Comparison of ENCODE assay signal across 9 mouse cellular contexts in genomic region chr15:99113396-99113975, GRCm38 (mm10). TPM values are rescaled to one million over a fixed set of nuclear protein-coding genes. Genes with fewer than 3 reads are reported as not detected.
DNase-seq lines count a peak whose midpoint lies in the region; ATAC-seq and TF ChIP-seq lines count a peak whose summit lies in the region.
"Had no signal": no experiment of that assay in that cellular context is flagged by ENCODE, and none has a peak within 500 bp of the region (broad histone marks: within the 10 kb centered on the region; RNA-seq: fewer than 3 reads in every experiment).

No protein-coding gene starts in this region.

- WGBS in liver, embryonic 11.5 days = 5% methylated on average over 9 of the region's 9 CpGs

- DNase-seq in kidney, adult 9 months = peak; percentile 41
- DNase-seq in kidney, adult 8-10 months = no peak
- no peak for DNase-seq in ES-E14 (ENCODE audit: low read depth, low spot score)
- DNase-seq in embryo, embryonic 11 days = peak; percentile 59
- peak; percentile 63 for DNase-seq in liver, embryonic 11.5 days (ENCODE audit: low spot score)
- no peak for DNase-seq in gastrocnemius, adult 8-10 months (ENCODE audit: low spot score in 2 of 2)
- no peak for DNase-seq in right cerebral cortex, postnatal 14 days
- no peak for DNase-seq in urinary bladder, adult 2 months (ENCODE audit: low spot score)

- peak overlapping the region; percentile 79 for H3K9ac ChIP-seq in ES-E14 (ENCODE audit: insufficient read depth, low read depth, low read length, poor library complexity, severe bottlenecking)
- peak overlapping the region; percentile 32; the same call in 1 of the 2 replicates for H3K9ac ChIP-seq in liver, embryonic 11.5 days (ENCODE audit: low read depth, low read length)

- peak; percentile 68 for ATAC-seq in liver, embryonic 11.5 days (replicated peaks; ENCODE audit: low FRiP score)

- H3K27ac ChIP-seq in ES-E14 (ENCODE audit: insufficient read depth, low read depth, low read length, poor library complexity, severe bottlenecking) = peak overlapping the region; percentile 53; the same call in 1 of the 2 replicates
- H3K27ac ChIP-seq in liver, embryonic 11.5 days (ENCODE audit: low read depth, low read length) = no peak overlapping the region

- H3K4me3 ChIP-seq in ES-E14 (ENCODE audit: insufficient read depth in 1 of 2, low read depth in 1 of 2, low read length in 2 of 2, poor library complexity in 1 of 2, severe bottlenecking in 1 of 2) = peak overlapping the region; percentile 31 to 50
- H3K4me3 ChIP-seq in liver, embryonic 11.5 days (ENCODE audit: low read depth, low read length) = peak overlapping the region; percentile 38

- no peaks in the 10 kb centered on the region for H3K27me3 ChIP-seq in liver, embryonic 11.5 days (replicated peaks; ENCODE audit: control insufficient read depth, insufficient read depth, low read length)

- H3K4me1 ChIP-seq in ES-E14 (ENCODE audit: control insufficient read depth in 2 of 2, insufficient read depth in 2 of 2, low read length in 2 of 2, poor library complexity in 1 of 2) = 0 out of 4 replicates have a peak, but pooled peaks cover 2 to 4% of the 10 kb centered on the region in 2 experiments
- peaks cover 10% of the 10 kb centered on the region for H3K4me1 ChIP-seq in liver, embryonic 11.5 days (replicated peaks; ENCODE audit: control insufficient read depth, insufficient read depth, low read length)

- H3K9me3 ChIP-seq in ES-E14 (ENCODE audit: control insufficient read depth, insufficient read depth, low read depth, low read length) = no peaks in the 10 kb centered on the region
- no peaks in the 10 kb centered on the region for H3K9me3 ChIP-seq in liver, embryonic 11.5 days (ENCODE audit: control insufficient read depth, low read length)

- H3K4me2 ChIP-seq in liver, embryonic 11.5 days = peak overlapping the region; percentile 64

- in situ Hi-C loops in ES-E14 (cut with MboI; ENCODE audit: low sequenced_read_pairs in 2 of 2, unreplicated experiment in 2 of 2) = no loop called here

- H3K36me3 ChIP-seq in ES-E14 (ENCODE audit: control insufficient read depth, insufficient read depth, low read length, poor library complexity, severe bottlenecking) = no peaks in the 10 kb centered on the region
- no peaks in the 10 kb centered on the region for H3K36me3 ChIP-seq in liver, embryonic 11.5 days (ENCODE audit: control insufficient read depth, insufficient read depth, low read length)

TF ChIP-seq in ES-E14, 5 proteins besides CTCF, POLR2A, EP300 and RAD21:
- TF ChIP-seq MAFK (IDR thresholded peaks at IDR 0.05; ENCODE audit: insufficient read depth, low read depth, low read length) (no peak), HCFC1 (IDR thresholded peaks at IDR 0.05; ENCODE audit: borderline replicate concordance, insufficient read depth, low read length) (no peak), ZNF384 (IDR thresholded peaks at IDR 0.05; ENCODE audit: low read depth, low read length) (no peak), ZC3H11A (IDR thresholded peaks at IDR 0.05; ENCODE audit: borderline replicate concordance, low read depth, low read length) (no peak), CHD2 (IDR thresholded peaks at IDR 0.05; ENCODE audit: low read depth, low read length) (no peak)

RNA-seq across cellular contexts. Expression of gene Spats2, which starts 12.2 kb away (rescaled TPM):
- 21.1 and 21.7 TPM in 2 replicates for total RNA-seq in ES-E14 (2012; rRNA removed)
- 32.9 and 35.0 TPM in 2 replicates for polyA plus RNA-seq in liver, embryonic 11.5 days (2014; fragmentation: Nextera tagmentation; extraction: Ambion mirVana)
- total RNA-seq in gastrocnemius, adult 8-10 months (2022) = 1 to 10 TPM; 3.0 to 5.4 (median 4.1) TPM
- polyA plus RNA-seq in urinary bladder, adult 2 months (2012; rRNA removed) = 14.2 and 14.3 TPM in 2 replicates
- total RNA-seq: hematopoietic stem cell, adult 5-6 weeks had no signal

RNA-seq across cellular contexts. Expression of gene Dnajc22, which starts 20.5 kb away (rescaled TPM):
- 8.6 and 16.7 TPM in 2 replicates for total RNA-seq in ES-E14 (2012; rRNA removed)
- 17.1 and 19.8 TPM in 2 replicates for polyA plus RNA-seq in liver, embryonic 11.5 days (2014; fragmentation: Nextera tagmentation; extraction: Ambion mirVana)
- total RNA-seq in gastrocnemius, adult 8-10 months (2022) = under 1 TPM in 1 of 4 experiments, not detected in 3; 0.24 TPM
- polyA plus RNA-seq in urinary bladder, adult 2 months (2012; rRNA removed) = 0.10 TPM in 1 of 2 replicates, not detected in the other
- total RNA-seq: hematopoietic stem cell, adult 5-6 weeks had no signal

RNA-seq across cellular contexts. Expression of gene C1ql4, which starts 25.9 kb away (rescaled TPM):
- 3.1 and 3.7 TPM in 2 replicates for total RNA-seq in ES-E14 (2012; rRNA removed)
- 0.25 TPM in 1 of 2 replicates, not detected in the other for polyA plus RNA-seq in liver, embryonic 11.5 days (2014; fragmentation: Nextera tagmentation; extraction: Ambion mirVana)
- total RNA-seq in gastrocnemius, adult 8-10 months (2022) = not detected
- not detected in 2 replicates for polyA plus RNA-seq in urinary bladder, adult 2 months (2012; rRNA removed)
- total RNA-seq: hematopoietic stem cell, adult 5-6 weeks had no signal

RNA-seq across cellular contexts. Expression of gene Troap, which starts 39.1 kb away (rescaled TPM):
- 27.8 and 32.1 TPM in 2 replicates for total RNA-seq in ES-E14 (2012; rRNA removed)
- 26.5 and 27.8 TPM in 2 replicates for polyA plus RNA-seq in liver, embryonic 11.5 days (2014; fragmentation: Nextera tagmentation; extraction: Ambion mirVana)
- not detected for total RNA-seq in gastrocnemius, adult 8-10 months (2022)
- 0.78 and 1.5 TPM in 2 replicates for polyA plus RNA-seq in urinary bladder, adult 2 months (2012; rRNA removed)

RNA-seq across cellular contexts. Expression of gene Prph, which starts 58.5 kb away (rescaled TPM):
- total RNA-seq in ES-E14 (2012; rRNA removed) = 15.1 and 20.6 TPM in 2 replicates
- 0.36 and 0.90 TPM in 2 replicates for polyA plus RNA-seq in liver, embryonic 11.5 days (2014; fragmentation: Nextera tagmentation; extraction: Ambion mirVana)
- total RNA-seq in gastrocnemius, adult 8-10 months (2022) = under 1 TPM in 3 of 4 experiments, not detected in 1; 0.31 to 0.58 (median 0.35) TPM
- polyA plus RNA-seq in urinary bladder, adult 2 months (2012; rRNA removed) = 6.4 and 7.1 TPM in 2 replicates
- total RNA-seq: hematopoietic stem cell, adult 5-6 weeks had no signal

Comparison
In these comparisons a context has a peak if more than half of its experiments do, and no peak if none do; other contexts are left out.
1. DNase-seq: peak in kidney, adult 9 months (single experiment), embryo, embryonic 11 days (single experiment) and liver, embryonic 11.5 days (single experiment); none in kidney, adult 8-10 months (0 of 2), ES-E14 (single experiment), gastrocnemius, adult 8-10 months (0 of 2), right cerebral cortex, postnatal 14 days (single experiment) and urinary bladder, adult 2 months (single experiment).